Mouse (Mus musculus): ENCODE measurements around the gene Smad6.

GRCm38 (mm10) chr9:63959933-63960828 lies 61.7 kb downstream of the Smad6 start:
- no peak for TF ChIP-seq POLR2A (IDR thresholded peaks at IDR 0.05; ENCODE audit: control insufficient read depth, low read depth, low read length)
- no peak for TF ChIP-seq CTCF (IDR thresholded peaks at IDR 0.05; ENCODE audit: control insufficient read depth, insufficient read depth, insufficient replicate concordance, low read depth, low read length)

Data from testis, adult 2 months (tissue).